Mouse (Mus musculus): Measurements from ENCODE around the gene Ccm2l. TPM values are rescaled to one million over a fixed set of nuclear protein-coding genes. Genes with fewer than 3 reads are reported as not detected.

Ccm2l gene
- total RNA-seq, 2 experiments from 2014 or later, result 1.2 to 2.5 TPM

DNA sequence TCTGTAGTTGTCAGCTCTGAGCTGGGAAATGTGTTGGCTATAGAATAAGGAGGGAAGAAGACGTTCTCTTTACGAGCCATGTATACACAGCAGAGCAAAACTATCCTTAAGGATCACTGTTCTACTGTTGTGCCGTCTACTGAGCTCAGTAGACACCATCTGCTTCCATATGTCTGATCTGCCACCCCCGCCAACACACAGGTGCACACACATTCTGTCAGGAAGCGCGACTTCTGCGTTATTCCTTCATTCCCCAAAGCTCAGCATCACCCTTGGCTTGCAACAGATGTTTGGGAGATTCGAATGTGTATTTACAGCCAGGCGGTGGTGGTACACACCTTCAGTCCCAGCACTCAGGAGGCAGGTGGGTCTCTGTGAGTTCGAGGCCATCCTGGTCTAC, 21.3 kb downstream of the Ccm2l start:
- ATAC-seq (replicated peaks; ENCODE audit: poor library complexity), result no peak

DNA sequence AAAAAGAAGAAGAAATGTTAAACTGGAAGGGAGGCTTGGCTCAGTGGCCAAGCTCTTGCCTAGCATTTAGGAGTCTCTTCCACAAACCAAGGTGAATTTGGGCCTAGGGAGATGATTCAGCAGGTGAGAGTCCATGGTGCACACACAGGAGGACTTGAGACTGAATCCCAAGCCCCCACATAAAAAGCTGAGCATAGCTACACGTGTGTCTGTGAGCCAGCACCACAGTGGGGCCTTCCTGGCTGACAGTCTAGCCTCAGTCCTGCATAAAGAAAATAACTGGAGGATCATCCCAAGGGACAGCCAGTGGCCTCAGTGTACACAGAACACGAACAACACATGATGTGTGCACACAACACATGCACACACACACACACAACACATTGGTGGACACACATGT, 23.6 kb downstream of the Ccm2l start:
- no peak for ATAC-seq (replicated peaks; ENCODE audit: poor library complexity)

DNA sequence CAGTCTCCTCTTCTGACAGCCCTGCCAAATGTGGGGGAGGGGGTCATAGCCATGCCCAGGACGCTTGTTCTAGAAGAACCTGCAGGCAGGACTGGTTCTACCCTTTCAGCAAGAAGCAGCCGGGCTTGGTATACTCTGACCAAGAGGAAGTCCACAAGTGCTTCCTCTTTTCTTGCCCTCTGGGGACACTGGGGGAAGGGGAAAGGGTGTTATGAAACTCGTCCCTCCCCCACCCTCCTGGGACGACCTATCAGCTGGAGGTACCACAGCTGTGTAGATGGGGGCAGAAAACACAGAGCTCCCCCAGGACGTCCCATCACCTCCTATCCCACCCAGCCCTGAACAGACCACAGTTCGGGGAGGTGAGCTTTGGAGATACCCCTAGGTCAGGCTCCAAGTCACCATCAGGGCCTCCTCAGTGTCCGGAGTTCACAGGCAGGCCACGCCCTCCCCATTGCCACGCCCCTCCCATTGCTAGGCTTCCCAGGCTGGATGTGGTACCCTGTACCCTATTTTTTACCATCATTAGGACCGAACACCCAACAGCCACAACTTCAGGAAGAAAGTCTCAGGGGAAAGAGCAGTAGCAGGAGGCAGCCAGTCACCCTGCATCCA, 24.9 kb downstream of the Ccm2l start:
- ATAC-seq (replicated peaks; ENCODE audit: poor library complexity), result peak; percentile 91

DNA sequence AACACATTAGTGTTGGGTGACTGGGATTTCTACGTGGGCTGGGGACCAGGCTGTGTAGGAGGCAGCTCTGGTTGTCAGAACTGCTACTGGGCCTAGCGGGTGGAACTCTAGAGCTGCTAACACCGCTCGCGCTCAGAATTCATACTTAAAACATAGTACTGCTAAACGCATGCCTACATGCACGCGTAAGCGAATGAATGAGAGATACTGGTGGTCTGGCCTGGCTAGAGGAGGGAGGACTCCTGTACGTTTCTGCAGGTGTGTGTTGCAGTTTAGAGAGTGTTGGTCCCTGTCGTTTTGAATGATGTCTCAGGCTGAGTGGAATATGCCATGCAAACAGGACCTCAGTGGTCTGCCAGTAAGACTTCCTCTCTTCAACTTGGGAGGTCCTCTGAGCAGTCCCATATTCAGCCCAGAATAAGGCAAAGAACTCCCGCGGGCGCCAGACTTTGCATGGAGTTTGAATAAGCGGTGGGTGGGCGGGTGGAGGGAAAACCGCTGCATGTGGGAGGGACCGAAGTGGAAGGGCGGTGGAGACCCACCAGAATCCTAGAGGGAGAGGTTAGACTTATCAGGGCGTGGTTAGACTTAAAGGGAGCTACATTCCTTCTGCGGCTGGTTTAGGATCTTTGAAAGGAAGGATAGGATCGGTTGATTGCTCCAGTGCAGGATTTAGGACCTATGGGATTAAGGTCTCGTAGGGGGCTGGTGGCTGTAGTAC, 41.5 kb downstream of the Ccm2l start:
- no peak for ATAC-seq (replicated peaks; ENCODE audit: poor library complexity)

GRCm38 (mm10) chr2:153107802-153108201, 42.0 kb downstream of the Ccm2l start:
- ATAC-seq (replicated peaks; ENCODE audit: poor library complexity), result no peak

DNA sequence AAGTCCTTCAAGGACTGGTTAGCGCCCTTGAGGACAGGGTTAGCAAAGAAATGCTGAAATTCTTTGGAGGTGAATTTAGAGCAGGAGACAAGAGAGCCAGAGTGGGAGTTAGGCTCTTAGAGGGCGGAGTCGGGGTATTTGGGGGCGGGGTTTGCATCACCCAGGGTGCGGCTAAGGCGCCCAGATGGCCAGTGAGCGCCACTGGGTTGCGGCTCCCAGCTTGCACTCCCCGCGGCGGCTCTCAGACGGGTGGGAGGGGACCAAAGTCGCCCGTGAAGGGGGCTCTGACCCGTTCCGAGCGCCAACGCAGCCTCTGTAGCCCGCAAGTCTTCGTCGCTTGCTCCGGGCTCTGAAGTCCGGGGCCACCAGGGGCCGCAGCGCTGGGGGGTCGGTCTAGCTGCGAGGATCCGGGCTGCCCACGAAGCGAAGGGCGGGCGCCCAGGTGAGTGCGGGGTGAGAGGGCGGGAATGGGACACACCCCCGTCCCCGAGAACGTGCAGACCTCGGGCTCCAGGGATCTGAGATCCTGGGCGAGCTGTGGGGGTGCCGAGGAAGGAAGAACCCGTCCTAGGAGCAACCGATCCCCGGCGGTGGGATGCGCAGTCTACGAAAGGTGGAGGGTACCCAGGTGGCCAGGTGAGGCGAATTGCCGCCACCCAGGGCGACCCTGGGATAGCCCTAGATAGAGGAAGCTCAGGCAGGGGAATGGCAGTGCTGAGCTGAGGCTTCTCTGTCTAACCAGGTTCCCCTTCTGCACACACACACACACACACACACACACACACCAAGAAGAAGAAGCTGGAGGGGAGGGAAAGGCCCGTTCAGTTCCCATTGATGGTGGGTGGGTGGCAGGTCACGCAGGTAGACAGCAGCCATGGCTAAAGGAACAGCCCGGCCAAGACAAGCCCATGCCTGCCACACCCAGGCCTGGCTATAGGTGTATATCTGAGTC, 42.8 kb downstream of the Ccm2l start, which contains the start of gene Hck:
Gene Hck (plus strand): TSS at position 156 of the 952 bp plus-strand sequence.
- peak; percentile 87 for ATAC-seq (replicated peaks; ENCODE audit: poor library complexity)

DNA sequence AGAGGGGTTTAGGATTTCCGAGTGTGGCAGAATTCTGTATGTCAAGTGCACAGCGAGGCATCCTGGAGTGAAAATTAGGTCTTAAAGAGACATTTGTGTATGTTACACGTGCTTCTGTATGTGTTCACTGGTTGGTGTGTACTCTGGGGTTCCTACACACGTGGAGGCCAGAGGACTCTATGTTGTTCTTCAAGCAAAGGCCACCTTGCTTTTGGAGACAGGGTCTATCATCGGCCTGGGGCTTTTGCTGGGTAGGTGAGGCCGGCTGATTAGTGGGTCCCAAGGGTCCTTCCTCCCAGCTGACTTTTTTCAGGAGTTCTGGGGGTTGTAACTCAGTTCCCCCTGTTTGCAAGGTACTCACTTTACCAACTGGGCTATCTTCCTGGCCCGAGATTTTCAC, 43.8 kb downstream of the Ccm2l start:
- ATAC-seq (replicated peaks; ENCODE audit: poor library complexity), result no peak

- ATAC-seq (replicated peaks; ENCODE audit: poor library complexity), result peak; percentile 27
Observed at GRCm38 (mm10) chr2:153111298-153111697, 45.5 kb downstream of the Ccm2l start.

DNA sequence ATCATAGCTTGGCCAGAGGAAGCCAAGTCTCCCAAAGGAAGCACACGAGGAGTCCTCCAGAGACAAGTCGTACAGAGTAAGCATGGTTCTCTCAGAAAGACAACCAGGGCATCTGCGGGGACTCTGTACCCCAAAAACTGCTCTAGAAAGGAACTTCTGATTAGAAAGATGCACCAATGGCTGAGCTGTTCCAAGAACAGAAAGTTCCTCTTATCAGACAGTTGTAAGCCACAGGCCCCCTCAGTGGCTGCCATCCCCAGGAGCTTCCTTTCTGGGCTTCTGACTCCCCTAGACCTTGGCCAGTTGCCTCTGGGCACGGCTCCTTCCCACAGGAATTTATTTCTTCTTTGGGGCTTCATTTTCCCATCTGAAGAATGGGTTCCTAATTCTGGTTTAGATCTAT, 49.9 kb downstream of the Ccm2l start:
- ATAC-seq (replicated peaks; ENCODE audit: poor library complexity), result peak; percentile 45

DNA sequence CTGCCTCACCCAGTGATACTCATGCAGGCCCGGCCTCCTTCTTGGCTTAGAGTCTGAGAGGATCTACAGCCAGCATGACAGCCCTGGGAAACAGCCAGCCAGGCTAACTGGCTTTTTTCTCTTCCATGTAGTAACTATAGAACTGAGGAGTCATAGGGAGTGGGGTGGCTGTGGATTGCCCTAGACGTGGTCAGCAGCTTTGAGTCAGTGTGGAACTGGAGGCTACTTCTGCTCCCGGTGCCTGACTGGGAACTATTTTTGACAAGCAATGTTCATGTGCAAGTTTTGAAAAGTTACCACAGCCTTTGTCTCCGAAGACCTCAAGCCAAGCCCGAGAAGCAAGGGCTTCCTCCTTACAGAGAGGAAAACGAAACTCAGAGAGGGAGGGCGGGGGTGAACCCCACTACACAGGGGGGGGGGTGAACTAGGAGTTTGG, 51.3 kb downstream of the Ccm2l start:
- ATAC-seq (replicated peaks; ENCODE audit: poor library complexity), result peak; percentile 59

DNA sequence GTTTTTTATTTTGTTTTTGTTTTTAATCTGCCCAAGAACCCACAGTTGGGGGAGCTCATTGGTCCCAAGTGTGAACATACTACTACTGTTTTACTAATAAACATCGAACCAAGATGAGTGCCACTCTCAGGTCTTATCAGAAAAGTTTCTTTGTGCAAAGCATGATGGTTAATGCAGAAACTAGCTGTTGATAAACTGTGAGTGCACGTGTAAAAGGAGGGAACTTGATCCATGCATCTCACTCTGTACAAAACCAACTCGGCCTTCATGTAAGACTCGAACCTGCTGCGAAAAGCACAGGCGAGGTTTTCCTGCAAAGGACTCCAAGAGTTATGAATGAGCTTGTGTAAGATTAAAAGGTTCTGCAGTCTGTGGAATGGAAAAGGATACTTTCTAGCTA, 53.7 kb downstream of the Ccm2l start:
- no peak for ATAC-seq (replicated peaks; ENCODE audit: poor library complexity)

DNA sequence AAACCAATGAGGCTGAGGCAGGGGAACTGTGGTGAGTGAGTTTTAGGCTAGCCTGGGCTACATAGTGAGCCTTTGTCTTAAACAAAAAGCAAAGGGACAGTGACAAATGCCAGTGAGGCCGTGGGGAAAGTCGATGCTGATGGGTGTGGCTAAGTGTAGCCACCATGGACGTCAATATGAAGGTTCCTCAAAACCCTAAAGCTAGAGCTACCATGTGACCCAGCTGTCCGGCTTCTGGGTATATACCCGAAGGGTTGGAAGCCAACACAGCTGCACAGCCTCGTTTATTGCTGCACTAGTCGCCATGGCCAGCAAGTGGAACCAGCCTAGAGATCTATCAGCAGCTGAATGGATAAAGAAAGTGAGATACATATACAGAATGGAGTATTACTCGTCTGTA, 54.4 kb downstream of the Ccm2l start:
- peak; percentile 50 for ATAC-seq (replicated peaks; ENCODE audit: poor library complexity)

GRCm38 (mm10) chr2:153121821-153122615, 56.3 kb downstream of the Ccm2l start:
- no peak for ATAC-seq (replicated peaks; ENCODE audit: poor library complexity)

DNA sequence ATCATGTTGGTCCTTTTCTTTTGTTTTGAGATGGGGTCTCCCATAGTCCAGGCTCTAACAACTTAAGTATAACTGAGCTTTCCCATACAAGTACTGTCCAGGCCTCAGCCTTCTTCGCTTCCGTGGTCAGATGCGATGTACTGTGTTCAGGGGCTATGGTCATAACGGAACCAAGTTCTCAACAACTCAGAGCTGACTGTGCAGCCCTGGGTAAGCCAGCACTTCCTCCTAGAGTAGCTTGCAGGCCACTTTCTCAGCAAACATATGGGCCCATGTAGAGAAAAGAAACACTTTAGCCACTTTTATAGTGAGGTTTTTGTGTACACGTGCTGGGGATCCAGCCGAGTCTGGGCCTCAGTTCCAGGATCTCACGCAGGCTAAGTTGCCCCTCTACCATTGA, 56.9 kb downstream of the Ccm2l start:
- peak; percentile 40; the same call in 1 of the 2 replicates for ATAC-seq (replicated peaks; ENCODE audit: poor library complexity)

- 0 out of 2 replicates have a peak, but pooled peaks have one; percentile 32 for ATAC-seq (replicated peaks; ENCODE audit: poor library complexity)
Observed at GRCm38 (mm10) chr2:153125875-153126274, 60.1 kb downstream of the Ccm2l start.

- peak; percentile 76 for ATAC-seq (replicated peaks; ENCODE audit: poor library complexity)
Observed at GRCm38 (mm10) chr2:153131019-153131418, 65.3 kb downstream of the Ccm2l start.

All from megakaryocyte progenitor cell, adult 5-6 weeks (primary cell).